Mouse (Mus musculus) heart, postnatal 25 days (tissue): ENCODE data around the gene C4b. TPM values are rescaled to one million over a fixed set of nuclear protein-coding genes. Genes with fewer than 3 reads are reported as not detected.

ENCODE experiments used
- microRNA-seq: library from miRNA; unstranded; fragments of <30 nt; microRNA quantifications from one replicate; pipeline ENCODE4 v1.2.0, GENCODE M21; 2022
- total RNA-seq, 2 experiments: library from RNA; stranded (reverse); gene quantifications; 2 replicates each; pipeline ENCODE4 v1.2.3; 2021

The C4b gene
- total RNA-seq, 2 experiments from 2014 or later = 15.0 to 23.3 TPM

Small RNA genes lying within 50 kb of the gene (microRNA-seq; reads per million reads assigned to microRNA genes)
- gene Gm27471 = not detected

Other genes starting within 250 kb of the C4b start
- gene Btnl6, start 226.5 kb downstream of the C4b start, total RNA-seq = not detected
- 10 to 100 TPM; 35.3 to 47.2 TPM for gene Notch4, start 179.6 kb downstream of the C4b start, total RNA-seq
- gene Gpsm3, start 154.1 kb downstream of the C4b start, total RNA-seq = 1 to 10 TPM; 4.1 to 4.2 TPM
- gene Pbx2, start 152.6 kb downstream of the C4b start, total RNA-seq = 10 to 100 TPM; 17.6 to 17.8 TPM
- under 1 TPM in 1 of 2 experiments, not detected in 1; 0.56 TPM for gene Ager, start 146.0 kb downstream of the C4b start, total RNA-seq
- 10 to 100 TPM; 34.9 to 35.0 TPM for gene Rnf5, start 140.2 kb downstream of the C4b start, total RNA-seq
- 10 to 100 TPM; 65.8 to 66.8 TPM for gene Agpat1, start 139.6 kb downstream of the C4b start, total RNA-seq
- 1 to 10 TPM; 1.7 to 1.8 TPM for gene Egfl8, start 127.9 kb downstream of the C4b start, total RNA-seq
- 10 to 100 TPM; 53.2 to 53.7 TPM for gene Ppt2, start 115.4 kb downstream of the C4b start, total RNA-seq
- gene Prrt1, start 114.3 kb downstream of the C4b start, total RNA-seq = 1 to 10 TPM; 1.1 to 1.9 TPM
- gene Fkbpl, start 99.1 kb downstream of the C4b start, total RNA-seq = 1 to 10 TPM; 6.2 to 6.6 TPM
- gene Atf6b, start 96.7 kb downstream of the C4b start, total RNA-seq = 10 to 100 TPM; 15.6 to 17.8 TPM
- 10 to 100 TPM; 32.1 to 42.1 TPM for gene Tnxb, start 73.3 kb downstream of the C4b start, total RNA-seq
- not detected for gene Cyp21a1, start 60.7 kb upstream of the C4b start, total RNA-seq
- gene Stk19, start 93.1 kb upstream of the C4b start, total RNA-seq = 10 to 100 TPM in 1 of 2 experiments, 1 to 10 TPM in 1; 9.4 to 12.7 TPM
- gene Dxo, start 93.1 kb upstream of the C4b start, total RNA-seq = 10 to 100 TPM; 11.1 to 11.6 TPM
- 10 to 100 TPM; 18.4 to 22.6 TPM for gene Skiv2l, start 106.3 kb upstream of the C4b start, total RNA-seq
- gene Nelfe, start 106.5 kb upstream of the C4b start, total RNA-seq = 10 to 100 TPM; 15.5 to 16.7 TPM
- gene Cfb, start 118.6 kb upstream of the C4b start, total RNA-seq = 1 to 10 TPM; 2.8 to 6.0 TPM
- gene Zbtb12, start 135.6 kb upstream of the C4b start, total RNA-seq = 1 to 10 TPM; 6.4 to 7.4 TPM
- under 1 TPM in 1 of 2 experiments, not detected in 1; 0.08 TPM for gene Gm20547, start 138.2 kb upstream of the C4b start, total RNA-seq
- 1 to 10 TPM; 2.8 to 4.1 TPM for gene C2, start 154.4 kb upstream of the C4b start, total RNA-seq
- 10 to 100 TPM; 37.6 to 39.1 TPM for gene Ehmt2, start 154.6 kb upstream of the C4b start, total RNA-seq
- gene Slc44a4, start 170.6 kb upstream of the C4b start, total RNA-seq = not detected
- gene Neu1, start 187.4 kb upstream of the C4b start, total RNA-seq = 10 to 100 TPM; 12.7 to 14.1 TPM
- gene Hspa1b, start 215.4 kb upstream of the C4b start, total RNA-seq = 1 to 10 TPM; 1.9 to 6.9 TPM
- not detected for gene Gm20481, start 226.0 kb upstream of the C4b start, total RNA-seq
- 1 to 10 TPM; 2.9 to 7.7 TPM for gene Hspa1a, start 228.3 kb upstream of the C4b start, total RNA-seq
- 1 to 10 TPM; 6.9 to 8.1 TPM for gene Hspa1l, start 228.8 kb upstream of the C4b start, total RNA-seq
- 10 to 100 TPM; 19.0 to 19.1 TPM for gene Lsm2, start 238.0 kb upstream of the C4b start, total RNA-seq